In genomic region chr19:45997785-45998693, GRCm38 (mm10) we compare ENCODE assay signal across 8 mouse cellular contexts. TPM values are rescaled to one million over a fixed set of nuclear protein-coding genes. Genes with fewer than 3 reads are reported as not detected.
DNase-seq lines count a peak whose midpoint lies in the region; ATAC-seq and TF ChIP-seq lines count a peak whose summit lies in the region.

Armh3 (minus strand) TSS chr19:45998488.

- peak; percentile 96 for DNase-seq in 416B (ENCODE audit: low read depth)
- DNase-seq in heart, adult 8-10 months (ENCODE audit: low spot score), result peak; percentile 93
- peak; percentile 96 for DNase-seq in kidney, adult 9 months
- peak; percentile 92 for DNase-seq in limb, embryonic 14.5 days (ENCODE audit: low spot score)
- DNase-seq in midbrain, postnatal 0 days (ENCODE audit: low spot score), result peak; percentile 96
- peak; percentile 82 to 87 for DNase-seq in spleen, postnatal 14 days (ENCODE audit: low spot score in 2 of 2)

- under 1% methylated on average over 76 of the region's 76 CpGs for WGBS in bone marrow, adult 2 months
- WGBS in embryonic facial prominence, embryonic 15.5 days, result under 1% methylated on average over 75 of the region's 76 CpGs
- 2% methylated on average over 53 of the region's 76 CpGs for WGBS in limb, embryonic 14.5 days
- WGBS in midbrain, postnatal 0 days, result 1% methylated on average over 68 of the region's 76 CpGs

- peaks cover 7% of the 10 kb centered on the region; the same call in 1 of the 2 replicates for H3K36me3 ChIP-seq in embryonic facial prominence, embryonic 15.5 days
- H3K36me3 ChIP-seq in limb, embryonic 14.5 days (ENCODE audit: control insufficient read depth, insufficient read depth, low read length), result no peaks in the 10 kb centered on the region
- no peaks in the 10 kb centered on the region for H3K36me3 ChIP-seq in midbrain, postnatal 0 days (ENCODE audit: insufficient read depth, low read length)

- H3K4me2 ChIP-seq in embryonic facial prominence, embryonic 15.5 days (replicated peaks), result peak within 1 kb of the TSS; percentile 52
- peak within 1 kb of the TSS; percentile 58 for H3K4me2 ChIP-seq in limb, embryonic 14.5 days (replicated peaks; ENCODE audit: low read depth, low read length, severe bottlenecking)
- H3K4me2 ChIP-seq in midbrain, postnatal 0 days (ENCODE audit: low read depth, low read length, poor library complexity, severe bottlenecking), result peak within 1 kb of the TSS; percentile 75

- peak within 1 kb of the TSS; percentile 82 for H3K9ac ChIP-seq in embryonic facial prominence, embryonic 15.5 days
- peak within 1 kb of the TSS; percentile 91 for H3K9ac ChIP-seq in limb, embryonic 14.5 days (ENCODE audit: low read depth, low read length, severe bottlenecking)
- peak within 1 kb of the TSS; percentile 96 for H3K9ac ChIP-seq in midbrain, postnatal 0 days (replicated peaks; ENCODE audit: low read length, poor library complexity, severe bottlenecking)

- peak; percentile 92 for ATAC-seq in embryonic facial prominence, embryonic 15.5 days (ENCODE audit: insufficient number of reproducible peaks, low FRiP score, low TSS enrichment, low read depth)
- peak; percentile 93 for ATAC-seq in limb, embryonic 14.5 days (ENCODE audit: low FRiP score, low read depth)
- ATAC-seq in midbrain, postnatal 0 days (ENCODE audit: low FRiP score), result peak; percentile 91

- TF ChIP-seq CTCF in bone marrow, adult 2 months (IDR thresholded peaks at IDR 0.05; ENCODE audit: control insufficient read depth, insufficient read depth, low read length), result no peak
- 0 out of 2 replicates have a peak, but pooled peaks have one; percentile 5 for TF ChIP-seq CTCF in midbrain, postnatal 0 days (IDR thresholded peaks at IDR 0.05)

- peak within 1 kb of the TSS; percentile 98 for H3K27ac ChIP-seq in bone marrow, adult 2 months (ENCODE audit: control insufficient read depth, insufficient read depth, low read depth, low read length, poor library complexity)
- H3K27ac ChIP-seq in embryonic facial prominence, embryonic 15.5 days (replicated peaks), result peak within 1 kb of the TSS; percentile 96
- peak within 1 kb of the TSS; percentile 93 for H3K27ac ChIP-seq in limb, embryonic 14.5 days (replicated peaks; ENCODE audit: low read depth, low read length)
- H3K27ac ChIP-seq in midbrain, postnatal 0 days (ENCODE audit: low read depth, low read length), result peak within 1 kb of the TSS; percentile 87

- H3K4me3 ChIP-seq in bone marrow, adult 2 months (replicated peaks; ENCODE audit: control insufficient read depth, low read depth, low read length), result peak within 1 kb of the TSS; percentile 87
- H3K4me3 ChIP-seq in embryonic facial prominence, embryonic 15.5 days (replicated peaks), result peak within 1 kb of the TSS; percentile 95
- peak within 1 kb of the TSS; percentile 93 for H3K4me3 ChIP-seq in limb, embryonic 14.5 days (replicated peaks; ENCODE audit: low read length)
- H3K4me3 ChIP-seq in midbrain, postnatal 0 days (ENCODE audit: low read depth, low read length), result peak within 1 kb of the TSS; percentile 88

- no peaks in the 10 kb centered on the region; the same call in 1 of the 2 replicates for H3K4me1 ChIP-seq in bone marrow, adult 2 months (ENCODE audit: control insufficient read depth, insufficient read depth, low read length)
- peaks cover 4% of the 10 kb centered on the region; the same call in 1 of the 2 replicates for H3K4me1 ChIP-seq in embryonic facial prominence, embryonic 15.5 days
- H3K4me1 ChIP-seq in limb, embryonic 14.5 days (ENCODE audit: control insufficient read depth, insufficient read depth, low read length), result 0 out of 2 replicates have a peak, but pooled peaks cover 3% of the 10 kb centered on the region
- H3K4me1 ChIP-seq in midbrain, postnatal 0 days (ENCODE audit: insufficient read depth, low read length), result no peaks in the 10 kb centered on the region

- no peaks in the 10 kb centered on the region for H3K27me3 ChIP-seq in embryonic facial prominence, embryonic 15.5 days
- no peaks in the 10 kb centered on the region for H3K27me3 ChIP-seq in limb, embryonic 14.5 days (ENCODE audit: control insufficient read depth, insufficient read depth, low read length)
- 0 out of 2 replicates have a peak, but pooled peaks cover 1% of the 10 kb centered on the region for H3K27me3 ChIP-seq in midbrain, postnatal 0 days (ENCODE audit: insufficient read depth, low read length)

- TF ChIP-seq POLR2A in bone marrow, adult 2 months (IDR thresholded peaks at IDR 0.05; ENCODE audit: borderline replicate concordance, control insufficient read depth, low read depth, low read length), result peak; percentile 32; the same call in 1 of the 2 replicates
- TF ChIP-seq POLR2A in limb, embryonic 14.5 days (IDR thresholded peaks at IDR 0.05; ENCODE audit: borderline replicate concordance, extremely low read depth, insufficient read depth, insufficient read length), result no peak

- H3K9me3 ChIP-seq in embryonic facial prominence, embryonic 15.5 days (replicated peaks), result no peaks in the 10 kb centered on the region
- peaks cover 8% of the 10 kb centered on the region for H3K9me3 ChIP-seq in limb, embryonic 14.5 days (ENCODE audit: control insufficient read depth, low read length)
- no peaks in the 10 kb centered on the region for H3K9me3 ChIP-seq in midbrain, postnatal 0 days (ENCODE audit: low read length)

RNA-seq across cellular contexts. Expression of gene Armh3, which starts in this region (rescaled TPM):
- 2.8 and 5.3 TPM in 2 replicates for polyA plus RNA-seq in bone marrow, adult 2 months (2011; ENCODE audit: insufficient read depth, insufficient read length, low replicate concordance, missing spikeins)
- 16.6 and 20.5 TPM in 2 replicates for polyA plus RNA-seq in embryonic facial prominence, embryonic 15.5 days (2015; fragmentation: Nextera tagmentation; extraction: Ambion mirVana)
- 10 to 100 TPM; 14.8 to 19.0 (median 16.0) TPM for total RNA-seq in heart, adult 8-10 months (2022)
- polyA plus RNA-seq in limb, embryonic 14.5 days (2012; rRNA removed), result 13.7 and 15.6 TPM in 2 replicates
- 13.6 and 15.7 TPM in 2 replicates for polyA plus RNA-seq in limb, embryonic 14.5 days (2014; fragmentation: Nextera tagmentation; extraction: Ambion mirVana)
- total RNA-seq in midbrain, postnatal 0 days (2014; rRNA removed), result 17.4 and 18.9 TPM in 2 replicates
- polyA plus RNA-seq in midbrain, postnatal 0 days (2015; fragmentation: Nextera tagmentation; extraction: Ambion mirVana), result 18.1 and 20.1 TPM in 2 replicates

Comparison
In these comparisons a context has a peak if more than half of its experiments do, and no peak if none do; other contexts are left out.
1. Peak in every context shown above with its lines: DNase-seq, ATAC-seq, H3K4me3 ChIP-seq and H3K27ac ChIP-seq.